Mouse (Mus musculus): ENCODE measurements around the gene Mrvi1.
"Not testable (repeated sequence)": the region's sequence is repeated elsewhere in the genome, so short reads cannot be mapped to it uniquely, and the experiment has no call there.

The Mrvi1 gene

GRCm38 (mm10) chr7:110941116-110941521, 41.1 kb downstream of the Mrvi1 start:
- no peak for DNase-seq (ENCODE audit: low spot score in 2 of 2)

GRCm38 (mm10) chr7:110935815-110936762, 46.2 kb downstream of the Mrvi1 start:
- no peak for DNase-seq (ENCODE audit: low spot score in 2 of 2)

GRCm38 (mm10) chr7:110933999-110934398, 48.3 kb downstream of the Mrvi1 start:
- DNase-seq (ENCODE audit: low spot score in 2 of 2): no peak

- DNase-seq (ENCODE audit: low spot score in 2 of 2): no peak
Measured at GRCm38 (mm10) chr7:110933329-110933728, 48.9 kb downstream of the Mrvi1 start.

- DNase-seq (ENCODE audit: low spot score in 2 of 2): peak; percentile 52 to 53
Measured at GRCm38 (mm10) chr7:110930118-110930854, 52.0 kb downstream of the Mrvi1 start.

- DNase-seq (ENCODE audit: low spot score in 2 of 2): no peak
Measured at GRCm38 (mm10) chr7:110926562-110926961, 55.7 kb downstream of the Mrvi1 start.

- DNase-seq (ENCODE audit: low spot score in 2 of 2): no peak
Measured at GRCm38 (mm10) chr7:110920331-110921261, 61.7 kb downstream of the Mrvi1 start.

GRCm38 (mm10) chr7:110919721-110920120, 62.5 kb downstream of the Mrvi1 start:
- no peak for DNase-seq (ENCODE audit: low spot score in 2 of 2)

GRCm38 (mm10) chr7:110915913-110916312, 66.3 kb downstream of the Mrvi1 start:
- DNase-seq (ENCODE audit: low spot score in 2 of 2): no peak

GRCm38 (mm10) chr7:110914531-110914930, 67.7 kb downstream of the Mrvi1 start:
- no peak for DNase-seq (ENCODE audit: low spot score in 2 of 2)

- DNase-seq (ENCODE audit: low spot score in 2 of 2): no peak
Measured at GRCm38 (mm10) chr7:110913754-110914153, 68.5 kb downstream of the Mrvi1 start.

GRCm38 (mm10) chr7:110908209-110909144, 73.8 kb downstream of the Mrvi1 start:
- DNase-seq (ENCODE audit: low spot score in 2 of 2): no peak

GRCm38 (mm10) chr7:110906566-110906965, 75.7 kb downstream of the Mrvi1 start:
- no peak for DNase-seq (ENCODE audit: low spot score in 2 of 2)

- DNase-seq (ENCODE audit: low spot score in 2 of 2): no peak
Measured at GRCm38 (mm10) chr7:110903226-110903625, 79.0 kb downstream of the Mrvi1 start.

GRCm38 (mm10) chr7:110897202-110897601, 85.1 kb downstream of the Mrvi1 start:
- DNase-seq (ENCODE audit: low spot score in 2 of 2): no peak

GRCm38 (mm10) chr7:110896453-110896852, 85.8 kb downstream of the Mrvi1 start:
- DNase-seq (ENCODE audit: low spot score in 2 of 2): no peak

- not testable (repeated sequence) for DNase-seq (ENCODE audit: low spot score in 2 of 2)
Measured at GRCm38 (mm10) chr7:110895772-110896171, 86.5 kb downstream of the Mrvi1 start.

GRCm38 (mm10) chr7:110894673-110895072, 87.6 kb downstream of the Mrvi1 start:
- DNase-seq (ENCODE audit: low spot score in 2 of 2): no peak

- DNase-seq (ENCODE audit: low spot score in 2 of 2): no peak
Measured at GRCm38 (mm10) chr7:110893943-110894610, 88.2 kb downstream of the Mrvi1 start.

- DNase-seq (ENCODE audit: low spot score in 2 of 2): peak in 1 of 2 experiments; percentile 17
Measured at GRCm38 (mm10) chr7:110891501-110891986, 90.7 kb downstream of the Mrvi1 start.

All from right cerebral cortex, adult 2 months (tissue).